Mouse (Mus musculus): ENCODE measurements around the gene Olfr667. TPM values are rescaled to one million over a fixed set of nuclear protein-coding genes. Genes with fewer than 3 reads are reported as not detected.

Gene Olfr667
- total and polyA plus RNA-seq, 3 experiments: not detected

DNA sequence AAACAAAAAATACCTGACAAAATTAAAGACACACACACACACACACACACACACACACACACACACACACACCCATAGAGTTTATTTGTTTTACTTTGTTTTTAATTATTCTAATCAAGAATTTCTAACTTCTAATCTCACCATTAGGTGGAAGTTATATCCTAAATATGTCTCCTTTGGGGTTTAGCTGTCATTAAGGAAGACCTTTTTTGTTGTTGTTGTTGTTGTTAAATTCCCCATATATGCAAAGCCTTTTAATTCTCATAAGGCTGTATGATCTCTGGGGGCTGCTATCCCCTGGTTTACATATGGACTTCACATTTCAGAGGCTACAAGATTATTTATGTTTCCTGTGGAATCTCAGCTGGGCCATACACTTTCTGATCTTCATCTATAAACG lies 12.7 kb upstream of the Olfr667 start, which contains the start of gene Olfr669:
TSS of gene Olfr669 (plus strand) at position 301 of the 400 bp plus-strand sequence.
- TF ChIP-seq ETS1 (conservative IDR thresholded peaks at IDR 0.05; ENCODE audit: low read depth, low read length) (no peak), USF1 (IDR thresholded peaks at IDR 0.05; ENCODE audit: low read depth, low read length) (no peak), MAX (IDR thresholded peaks at IDR 0.05; ENCODE audit: low read length) (no peak), IRF4 (IDR thresholded peaks at IDR 0.05; ENCODE audit: low read depth, low read length) (no peak)
- H3K9me3 ChIP-seq (replicated peaks; ENCODE audit: low read length): no peaks in the 10 kb centered on the region
- no peak within 1 kb of the TSS for H3K4me2 ChIP-seq (ENCODE audit: insufficient read depth, low read depth, poor library complexity, severe bottlenecking)
- H3K27ac ChIP-seq (ENCODE audit: insufficient read depth, low read depth): no peak within 1 kb of the TSS
- dilution Hi-C loops (cut with MboI; ENCODE audit: extremely low pct_ligation_motif_present, extremely low pct_unique_long_range_greater_than_20kb, low sequenced_read_pairs): no loop called here
- H3K4me3 ChIP-seq (replicated peaks in 1 of 3; ENCODE audit: low read depth in 2 of 3, low read length in 2 of 3, poor library complexity in 1 of 3): no peak within 1 kb of the TSS
- in situ Hi-C loops (cut with MboI; ENCODE audit: low pct_ligation_motif_present, low pct_unique_long_range_greater_than_20kb, low sequenced_read_pairs): no loop called here
- no peaks in the 10 kb centered on the region for H3K4me1 ChIP-seq (ENCODE audit: control insufficient read depth in 1 of 2, insufficient read depth in 2 of 2)
- no peaks in the 10 kb centered on the region for H3K27me3 ChIP-seq (replicated peaks)
- no peak for DNase-seq (ENCODE audit: extremely low read depth)
- H3K79me2 ChIP-seq (replicated peaks; ENCODE audit: control insufficient read depth, extremely low read depth, insufficient read depth, poor library complexity, severe bottlenecking): no peaks in the 10 kb centered on the region
- H3K36me3 ChIP-seq (replicated peaks in 1 of 2; ENCODE audit: control insufficient read depth in 1 of 2, insufficient read depth in 1 of 2, low read length in 1 of 2): no peaks in the 10 kb centered on the region
- H3K9ac ChIP-seq (ENCODE audit: insufficient read depth, low read depth): no peak within 1 kb of the TSS

DNA sequence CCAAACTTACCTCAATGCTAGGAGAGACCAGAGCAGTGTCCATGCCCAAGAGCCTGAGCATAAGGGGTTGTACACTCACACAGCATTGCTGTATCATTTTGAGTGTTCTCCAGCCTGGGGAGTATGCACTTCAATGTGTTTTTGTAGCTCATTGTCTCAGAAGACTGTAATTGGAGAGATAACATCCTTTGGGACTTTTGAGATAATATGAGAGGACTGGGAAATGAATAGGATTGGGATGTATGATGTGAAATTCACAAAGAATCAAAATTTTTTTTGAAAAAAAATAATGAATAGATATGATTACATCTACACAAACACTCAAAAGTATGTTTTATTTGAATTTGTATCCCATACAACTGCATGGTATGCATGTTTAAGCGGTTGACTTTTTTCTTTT lies 6.7 kb upstream of the Olfr667 start, which contains the start of gene Olfr668:
TSS of gene Olfr668 (minus strand) at position 101 of the 400 bp plus-strand sequence.
- H3K4me3 ChIP-seq (replicated peaks in 1 of 3; ENCODE audit: low read depth in 2 of 3, low read length in 2 of 3, poor library complexity in 1 of 3): no peak within 1 kb of the TSS
- no peaks in the 10 kb centered on the region for H3K9me3 ChIP-seq (replicated peaks; ENCODE audit: low read length)
- H3K27me3 ChIP-seq (replicated peaks): no peaks in the 10 kb centered on the region
- dilution Hi-C loops (cut with MboI; ENCODE audit: extremely low pct_ligation_motif_present, extremely low pct_unique_long_range_greater_than_20kb, low sequenced_read_pairs) (no loop called here), in situ Hi-C loops (cut with MboI; ENCODE audit: low pct_ligation_motif_present, low pct_unique_long_range_greater_than_20kb, low sequenced_read_pairs) (no loop called here)
- H3K79me2 ChIP-seq (replicated peaks; ENCODE audit: control insufficient read depth, extremely low read depth, insufficient read depth, poor library complexity, severe bottlenecking): no peaks in the 10 kb centered on the region
- no peak for DNase-seq (ENCODE audit: extremely low read depth)
- no peak within 1 kb of the TSS for H3K27ac ChIP-seq (ENCODE audit: insufficient read depth, low read depth)
- H3K9ac ChIP-seq (ENCODE audit: insufficient read depth, low read depth): no peak within 1 kb of the TSS
- TF ChIP-seq JUND (conservative IDR thresholded peaks at IDR 0.05; ENCODE audit: low read depth, low read length) (no peak), BHLHE40 (IDR thresholded peaks at IDR 0.05; ENCODE audit: low read depth, low read length) (no peak), MAX (IDR thresholded peaks at IDR 0.05; ENCODE audit: low read length) (no peak), ZKSCAN1 (IDR thresholded peaks at IDR 0.05; ENCODE audit: borderline replicate concordance, low read depth, low read length) (no peak), ELF1 (IDR thresholded peaks at IDR 0.05; ENCODE audit: low read depth, low read length) (no peak), NRF1 (IDR thresholded peaks at IDR 0.05; ENCODE audit: low read depth, low read length) (no peak), JUN (IDR thresholded peaks at IDR 0.05; ENCODE audit: insufficient read depth, low read depth, low read length) (no peak), SIN3A (IDR thresholded peaks at IDR 0.05; ENCODE audit: low read length) (no peak), MXI1 (IDR thresholded peaks at IDR 0.05; ENCODE audit: low read depth, low read length) (no peak), ZMIZ1 (IDR thresholded peaks at IDR 0.05; ENCODE audit: low read depth, low read length) (no peak), E2F4 (IDR thresholded peaks at IDR 0.05; ENCODE audit: insufficient replicate concordance, low read depth, low read length) (no peak), RAD21 (IDR thresholded peaks at IDR 0.05; ENCODE audit: low read depth, low read length) (no peak), EP300 (IDR thresholded peaks at IDR 0.05; ENCODE audit: low read length) (no peak), POLR2A (IDR thresholded peaks at IDR 0.05; ENCODE audit: low read depth, low read length) (no peak), SMC3 (IDR thresholded peaks at IDR 0.05; ENCODE audit: low read depth, low read length) (no peak), MAZ (IDR thresholded peaks at IDR 0.05; ENCODE audit: low read depth, low read length) (no peak), KAT2A (IDR thresholded peaks at IDR 0.05; ENCODE audit: insufficient replicate concordance, low read length) (no peak), ZNF384 (IDR thresholded peaks at IDR 0.05; ENCODE audit: low read depth, low read length) (no peak), CHD1 (IDR thresholded peaks at IDR 0.05; ENCODE audit: low read depth, low read length) (no peak), RCOR1 (conservative IDR thresholded peaks at IDR 0.05; ENCODE audit: low read depth, low read length) (no peak)
- H3K4me1 ChIP-seq (ENCODE audit: control insufficient read depth in 1 of 2, insufficient read depth in 2 of 2): no peaks in the 10 kb centered on the region
- no peaks in the 10 kb centered on the region for H3K36me3 ChIP-seq (replicated peaks in 1 of 2; ENCODE audit: control insufficient read depth in 1 of 2, insufficient read depth in 1 of 2, low read length in 1 of 2)
- H3K4me2 ChIP-seq (ENCODE audit: insufficient read depth, low read depth, poor library complexity, severe bottlenecking): no peak within 1 kb of the TSS

Measured in CH12.LX (cell line).